Mouse (Mus musculus) thymus, adult 18-20 months (tissue): ENCODE measurements around the gene Kank3.

ENCODE experiments used
- DNase-seq, 2 experiments: peaks; one replicate each; pipeline ENCODE4 v3.0.0; 2022; ENCODE audit warnings: mixed read lengths in 2 of 2

Kank3 gene

DNA sequence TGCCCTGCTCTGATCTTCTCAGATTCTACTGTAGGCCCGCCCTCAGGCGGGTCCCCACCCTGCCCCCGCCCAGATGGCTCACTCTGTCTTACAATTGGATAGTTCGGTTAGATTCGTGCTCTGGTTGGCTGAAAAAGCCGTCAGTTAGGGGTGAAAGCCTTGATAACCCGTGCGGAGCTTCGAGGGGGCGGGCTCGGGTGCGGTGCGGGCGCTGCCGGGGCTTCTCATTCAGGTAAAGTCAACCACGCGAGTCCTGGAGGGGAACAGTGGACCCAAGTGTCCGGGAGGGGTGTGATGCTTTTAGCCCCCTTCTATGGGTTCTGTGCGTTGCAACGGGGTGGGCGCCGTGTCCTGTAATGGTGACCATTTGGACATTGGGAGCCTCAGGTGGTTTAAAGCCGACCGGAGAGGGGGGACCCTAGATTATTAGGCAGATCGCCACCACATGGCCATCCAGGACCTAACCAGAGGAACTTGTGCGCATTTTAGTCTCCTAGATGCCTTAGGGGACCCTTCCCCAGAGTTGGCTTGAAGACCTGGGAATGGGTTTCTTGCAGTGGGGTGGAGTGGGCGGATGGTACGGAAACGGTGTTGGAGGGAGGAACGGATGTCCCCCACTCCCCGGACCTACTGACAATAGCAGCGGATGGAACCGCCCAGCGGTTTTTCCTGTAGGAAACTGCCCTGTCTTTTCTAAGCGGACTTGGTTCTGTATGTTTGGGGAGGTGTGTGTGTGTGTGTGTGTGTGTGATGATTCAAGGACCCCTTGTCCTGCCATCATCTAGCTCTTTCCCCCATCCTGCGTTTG is at the start of gene Kank3:
Gene Kank3 (plus strand): TSS at position 186 of the 808 bp plus-strand sequence.
- DNase-seq, result peak; percentile 61 to 76

GRCm38 (mm10) chr17:33766389-33766788 is 43.9 kb upstream of the Kank3 start:
- DNase-seq, result no peak

DNA sequence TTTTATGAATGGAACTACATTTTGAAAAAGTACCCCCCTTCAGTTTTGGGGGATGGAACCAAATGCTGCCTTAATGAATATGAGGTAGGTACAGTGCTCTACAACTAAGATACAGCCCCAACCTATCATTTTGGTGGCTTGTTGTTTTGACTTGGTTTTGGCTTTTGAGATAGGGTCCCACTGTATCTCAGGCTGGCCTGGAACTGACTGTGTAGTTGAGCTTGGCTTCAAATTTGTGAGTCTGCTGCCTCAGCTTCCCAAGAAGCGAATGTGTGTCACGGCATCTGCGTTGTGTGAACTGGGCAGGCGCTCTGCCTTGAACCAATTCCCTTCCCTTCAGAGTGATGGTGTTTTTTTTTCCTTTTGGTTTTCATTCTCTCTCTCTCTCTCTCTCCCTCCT is 38.7 kb upstream of the Kank3 start:
- DNase-seq, result no peak

GRCm38 (mm10) chr17:33773426-33773825 is 36.9 kb upstream of the Kank3 start:
- no peak for DNase-seq

DNA sequence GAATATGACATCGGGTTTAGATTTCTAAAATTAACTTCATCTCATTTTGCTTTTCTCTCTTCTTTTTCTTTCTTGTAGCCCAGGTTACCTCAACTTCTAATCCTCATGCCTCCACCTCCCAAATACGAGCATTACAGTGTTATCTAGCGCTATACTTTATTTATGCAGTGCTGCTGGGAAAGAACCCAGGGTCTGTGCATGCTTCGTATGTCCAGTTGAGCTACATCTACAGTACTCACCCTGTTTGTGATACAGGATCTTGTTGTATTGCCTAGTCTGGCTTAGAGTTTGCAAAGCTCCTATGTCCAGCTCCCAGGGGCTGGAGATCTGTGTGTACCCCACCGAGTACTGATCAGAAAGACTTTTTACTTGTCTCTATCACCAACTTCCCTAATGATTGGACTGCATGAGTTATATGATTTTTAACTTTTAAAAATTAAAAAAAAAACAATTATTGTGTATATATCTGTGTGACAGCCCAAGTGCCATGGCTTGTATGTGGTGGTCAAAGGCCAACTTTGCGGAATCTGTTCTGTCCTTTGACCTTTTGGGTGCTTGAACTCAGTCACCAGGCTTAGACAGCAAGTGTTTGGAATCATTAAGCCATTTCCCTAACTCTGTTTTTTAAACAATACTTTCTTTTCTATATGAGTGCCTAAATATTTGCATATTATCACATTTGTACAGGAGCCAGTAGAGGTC is 36.3 kb upstream of the Kank3 start:
- no peak for DNase-seq

GRCm38 (mm10) chr17:33774573-33775155 is 35.7 kb upstream of the Kank3 start:
- no peak for DNase-seq

DNA sequence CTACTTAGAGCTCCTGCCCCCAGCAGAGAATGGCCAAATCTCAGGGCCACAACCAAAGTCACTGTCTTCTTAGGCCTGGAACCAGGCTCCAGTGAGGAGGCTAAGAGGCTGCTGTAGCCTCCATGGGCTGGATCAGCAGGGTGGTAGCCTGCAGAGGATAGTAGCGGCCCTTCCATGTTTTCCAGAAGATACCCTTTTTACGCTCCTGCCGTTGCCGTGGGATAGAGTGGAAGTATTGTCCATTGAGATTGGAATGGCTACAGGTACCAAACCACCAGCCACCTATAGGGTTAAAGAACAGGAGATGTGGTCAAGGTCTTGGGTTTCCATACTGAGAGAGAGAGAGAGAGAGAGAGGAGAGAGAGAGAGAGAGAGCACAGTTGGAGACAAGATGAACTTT is 35.0 kb upstream of the Kank3 start:
- no peak for DNase-seq

- DNase-seq, result peak; percentile 26 to 28
These were observed 30.9 kb upstream of the Kank3 start for GRCm38 (mm10) chr17:33779271-33779966.

DNA sequence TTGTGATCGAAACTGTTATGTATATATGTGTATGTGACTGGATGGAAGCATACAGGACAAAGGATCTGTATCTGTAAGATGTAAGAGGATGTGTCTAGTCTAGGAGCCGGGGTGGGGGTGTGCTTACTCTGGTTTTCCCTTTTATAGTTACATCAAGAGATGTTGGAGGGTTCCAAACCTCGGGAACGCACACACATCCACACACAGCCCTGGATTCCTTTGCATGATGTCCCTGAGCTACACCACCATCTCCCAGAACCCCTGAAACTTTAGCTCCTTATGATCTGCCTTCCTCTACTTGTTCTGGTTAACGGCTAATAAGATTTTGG is 30.4 kb upstream of the Kank3 start:
- no peak for DNase-seq

DNA sequence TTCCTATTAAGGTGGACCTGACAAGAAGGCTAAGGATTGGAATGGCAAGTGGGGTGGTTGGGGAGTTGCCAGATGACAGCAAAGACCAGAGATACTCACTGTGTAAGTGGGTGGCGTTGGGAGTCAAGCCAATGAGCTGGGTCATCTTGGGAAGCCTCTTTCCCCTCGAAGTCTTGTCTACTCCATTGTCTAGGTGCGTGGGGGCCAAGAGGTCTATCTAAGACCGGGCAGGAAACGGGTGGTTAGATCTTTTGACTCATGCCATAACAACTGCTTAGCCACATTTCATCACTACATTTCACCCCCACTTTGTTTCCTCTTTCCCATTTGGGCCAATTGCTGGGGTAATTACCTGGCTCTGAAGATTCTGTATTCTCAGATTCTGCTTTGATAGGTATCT is 29.9 kb upstream of the Kank3 start:
- DNase-seq, result no peak

GRCm38 (mm10) chr17:33781124-33781977 is 29.0 kb upstream of the Kank3 start, which contains the start of gene Angptl4:
Gene Angptl4, minus strand, starts transcription at chr17:33781830.
- DNase-seq, result peak; percentile 57 to 75

DNA sequence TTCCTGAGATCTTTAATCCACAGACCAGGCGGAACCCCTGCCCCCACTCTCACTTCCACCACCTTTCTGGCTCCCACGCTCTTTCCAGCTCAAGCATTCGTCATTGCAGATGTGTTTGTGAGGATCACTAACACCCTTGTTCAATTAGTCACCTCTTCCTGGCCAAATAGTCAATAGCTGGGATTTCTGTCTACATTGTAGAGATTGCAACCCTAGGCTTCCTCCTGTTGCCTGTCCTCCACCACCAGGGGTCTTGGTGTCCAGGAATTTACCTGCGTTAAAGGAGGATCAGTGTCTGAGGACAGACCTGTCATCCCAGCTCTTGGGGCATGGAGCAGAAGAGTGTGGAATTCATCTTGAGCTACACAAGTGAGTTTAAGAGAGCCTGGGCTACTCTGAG is 28.3 kb upstream of the Kank3 start:
- no peak for DNase-seq

DNA sequence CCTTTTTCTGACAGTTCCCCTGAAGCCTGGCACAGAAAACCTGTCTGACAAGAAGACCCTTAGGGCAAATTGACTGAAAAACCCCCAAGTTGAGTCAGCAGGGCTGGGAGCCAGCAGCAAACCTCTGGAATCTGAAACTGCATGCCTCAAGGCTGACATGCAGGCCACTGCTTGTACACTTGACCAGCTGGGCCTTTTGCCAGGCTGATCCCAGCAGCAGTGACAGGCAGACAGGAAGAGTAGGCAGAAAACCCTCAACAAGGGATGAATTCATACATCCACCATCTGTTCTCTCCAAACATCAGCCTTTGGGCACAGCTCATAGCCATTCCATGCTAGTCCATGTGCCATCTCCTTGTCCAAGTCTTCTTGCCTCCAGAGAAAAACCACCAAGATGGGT is 26.9 kb upstream of the Kank3 start:
- no peak for DNase-seq

GRCm38 (mm10) chr17:33784939-33785338 is 25.4 kb upstream of the Kank3 start:
- no peak for DNase-seq

DNA sequence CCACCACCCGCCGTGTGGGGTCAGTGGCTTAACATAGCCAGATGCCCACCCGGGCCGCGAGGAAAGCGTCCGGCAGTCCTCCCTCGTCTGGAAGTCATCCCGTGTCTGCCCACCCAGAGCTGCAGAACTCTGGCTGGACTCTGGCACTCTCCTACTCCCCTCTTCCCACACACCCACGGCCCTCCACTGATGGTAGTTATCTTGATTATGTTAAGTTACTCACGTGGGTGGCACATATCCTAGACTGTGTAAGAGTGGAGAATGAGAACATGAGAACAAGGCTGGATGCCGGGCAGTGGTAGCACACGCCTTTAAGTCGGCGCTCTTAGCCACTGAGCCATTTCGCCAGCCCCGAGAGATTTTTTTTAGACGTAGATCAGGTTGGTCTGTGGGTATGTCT is 23.9 kb upstream of the Kank3 start:
- DNase-seq, result no peak

GRCm38 (mm10) chr17:33788732-33789131 is 21.6 kb upstream of the Kank3 start:
- DNase-seq, result no peak

- DNase-seq, result no peak
These were observed 12.0 kb upstream of the Kank3 start for GRCm38 (mm10) chr17:33798306-33798705.

DNA sequence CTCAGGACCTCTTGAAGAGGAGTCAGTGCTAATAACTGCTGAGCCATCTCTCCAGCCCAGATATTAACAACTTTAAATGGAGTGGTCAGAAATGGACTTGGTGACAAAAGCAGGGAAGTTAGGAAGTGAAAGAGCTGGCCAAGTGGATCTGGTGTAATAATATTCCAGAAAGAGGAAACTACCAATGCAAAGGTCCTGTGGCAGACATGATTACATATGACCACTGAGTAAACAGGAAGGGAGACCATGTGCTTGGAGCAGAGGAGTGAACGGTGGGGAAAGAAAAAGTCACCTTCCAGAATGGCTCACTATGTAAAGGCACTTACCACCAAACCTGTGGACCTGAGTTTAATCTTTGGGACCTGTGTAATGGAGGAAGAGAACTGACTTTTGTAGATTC is 11.0 kb upstream of the Kank3 start:
- no peak for DNase-seq

DNA sequence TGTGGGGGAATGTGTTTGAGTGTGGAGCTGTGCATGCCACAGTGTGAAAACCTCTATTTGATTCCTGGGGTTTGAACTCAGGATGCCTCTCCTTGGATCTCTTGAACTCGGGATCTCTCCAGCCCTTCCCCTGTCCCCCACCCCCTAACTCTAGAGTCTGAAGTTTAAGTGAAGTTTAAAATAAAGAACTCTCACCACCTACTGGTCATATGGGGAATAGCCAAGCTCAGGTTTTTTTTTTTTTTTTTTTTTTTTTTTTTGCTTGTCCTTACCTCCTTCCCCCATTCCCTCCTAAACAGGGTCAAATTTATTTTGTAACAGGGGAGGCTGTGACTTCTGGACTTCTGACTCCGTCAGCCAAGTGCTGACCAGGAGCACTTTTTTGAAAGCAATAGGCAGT is 8.1 kb upstream of the Kank3 start:
- DNase-seq, result no peak

- no peak for DNase-seq
These were observed 6.1 kb upstream of the Kank3 start for GRCm38 (mm10) chr17:33804205-33804604.

DNA sequence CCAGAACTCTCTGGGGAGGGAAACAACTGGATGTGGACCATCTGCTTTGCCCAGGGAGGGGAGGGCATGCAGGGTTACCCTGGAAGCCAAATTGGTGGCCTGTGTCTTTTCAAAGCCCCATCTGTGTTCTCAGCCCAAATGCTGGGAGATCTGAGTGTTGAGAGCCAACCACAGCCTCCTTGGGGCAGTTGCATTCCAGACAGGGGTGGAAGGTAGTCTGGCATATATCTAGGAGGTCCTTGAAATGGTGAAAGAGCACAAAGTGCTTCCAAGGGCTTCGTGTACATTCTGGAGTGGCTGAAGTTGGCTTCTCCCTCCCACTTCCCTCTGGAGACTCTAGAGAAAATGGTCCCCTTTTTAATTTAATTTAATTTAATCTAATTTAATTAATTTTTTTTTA is 5.6 kb upstream of the Kank3 start:
- no peak for DNase-seq

- no peak for DNase-seq
These were observed 3.0 kb upstream of the Kank3 start for GRCm38 (mm10) chr17:33807181-33807888.
